Mouse (Mus musculus) hindbrain, embryonic 14.5 days (tissue): ENCODE results near the gene Prep. TPM values are rescaled to one million over a fixed set of nuclear protein-coding genes. Genes with fewer than 3 reads are reported as not detected.

Experiments used
- ATAC-seq: fragments of 200-750 bp; cut with Nextera tagmentation; 2 replicates; pipeline ENCODE4 v1.8.0; 2017; ENCODE audit warnings: moderate number of reproducible peaks, mild to moderate bottlenecking, moderate TSS enrichment, moderate library complexity; ENCODE audit not compliant: low FRiP score
- DNase-seq: peaks from one replicate; pipeline ENCODE4 v3.0.0-alpha.2; 2015; ENCODE audit warnings: low spot score
- H3K27ac ChIP-seq: fragments of 300-500 bp; sonication (generic); 2 replicates; pipeline ENCODE4 v1.5.1; 2014; ENCODE audit warnings: mild to moderate bottlenecking, moderate library complexity
- H3K27me3 ChIP-seq: fragments of 300-500 bp; sonication (generic); 2 replicates; pipeline ENCODE4 v1.6.1; 2014; ENCODE audit warnings: mild to moderate bottlenecking, low read length, mixed read lengths; ENCODE audit not compliant: control insufficient read depth, insufficient read depth
- H3K36me3 ChIP-seq: fragments of 300-500 bp; sonication (generic); replicated peaks from 2 replicates; pipeline ENCODE4 v1.6.1; 2014; ENCODE audit not compliant: control insufficient read depth, insufficient read depth
- H3K4me1 ChIP-seq: fragments of 300-500 bp; sonication (generic); replicated peaks from 2 replicates; pipeline ENCODE4 v1.6.1; 2014; ENCODE audit warnings: antibody characterized with exemption, low read length, mixed read lengths; ENCODE audit not compliant: control insufficient read depth, insufficient read depth
- H3K4me2 ChIP-seq: fragments of 300-500 bp; sonication (generic); replicated peaks from 2 replicates; pipeline ENCODE4 v1.6.1; 2014; ENCODE audit warnings: mild to moderate bottlenecking, moderate library complexity
- H3K4me3 ChIP-seq: fragments of 300-500 bp; sonication (generic); replicated peaks from 2 replicates; pipeline ENCODE4 v1.5.1; 2014; ENCODE audit warnings: mild to moderate bottlenecking, low read length
- H3K9ac ChIP-seq: fragments of 300-500 bp; sonication (generic); 2 replicates; pipeline ENCODE4 v1.6.1; 2014
- H3K9me3 ChIP-seq: fragments of 300-500 bp; sonication (generic); 2 replicates; pipeline ENCODE4 v1.6.1; 2016; ENCODE audit warnings: low read length; ENCODE audit not compliant: control insufficient read depth
- WGBS: fragments of 180-500 bp; shearing (Covaris S2); extraction: QIAGEN DNeasy Blood & Tissue Kit; methylation state at CpG from one replicate; pipeline ENCODE4 v1.1.7; 2014; 5-methylcytosine and 5-hydroxymethylcytosine counted together
- polyA plus RNA-seq: library from polyadenylated mRNA; unstranded; fragments of >200 nt; fragmentation: Nextera tagmentation; extraction: Ambion mirVana; gene quantifications from 2 replicates; pipeline ENCODE4 v1.2.1, GENCODE M21; 2014

The Prep gene
- polyA plus RNA-seq, 1 experiment from 2014 or later, result 21.7 TPM

DNA sequence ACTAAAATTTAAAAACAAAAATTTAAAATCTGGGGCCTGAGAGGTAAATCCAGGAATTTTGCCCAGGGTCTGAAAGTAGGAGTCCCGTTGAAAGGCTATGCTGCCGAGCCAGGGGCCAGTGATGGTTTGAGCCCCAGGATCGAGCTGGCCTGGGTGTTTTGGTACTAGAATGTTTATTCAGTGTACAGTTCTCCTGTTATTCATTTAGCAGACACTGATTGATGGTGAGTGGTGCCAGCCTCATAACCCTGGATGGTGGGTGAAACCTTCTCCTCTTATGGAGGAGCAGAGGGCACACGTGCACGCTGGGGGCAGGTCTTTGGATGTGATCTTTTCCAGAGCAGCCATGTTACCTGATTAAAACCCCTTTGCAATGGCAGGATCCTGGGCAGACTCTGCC, 75.4 kb downstream of the Prep start:
- Histone ChIP-seq H3K27me3 (no peaks in the 10 kb centered on the region), H3K36me3 (no peaks in the 10 kb centered on the region), H3K27ac (no peak overlapping the region), H3K4me3 (no peak overlapping the region), H3K4me2 (no peak overlapping the region), H3K9ac (no peak overlapping the region), H3K4me1 (peaks cover 23% of the 10 kb centered on the region), H3K9me3 (no peaks in the 10 kb centered on the region)
- WGBS, result 79% methylated on average over 5 of the region's 5 CpGs
- DNase-seq, result no peak
- no peak for ATAC-seq

- Histone ChIP-seq H3K9me3 (no peaks in the 10 kb centered on the region), H3K4me1 (peaks cover 30% of the 10 kb centered on the region), H3K36me3 (0 out of 2 replicates have a peak, but pooled peaks cover 7% of the 10 kb centered on the region), H3K9ac (no peak overlapping the region), H3K27ac (no peak overlapping the region), H3K27me3 (no peaks in the 10 kb centered on the region), H3K4me3 (no peak overlapping the region), H3K4me2 (no peak overlapping the region)
- 87% methylated on average over 6 of the region's 6 CpGs for WGBS
- DNase-seq, result no peak
- no peak for ATAC-seq
Measured at GRCm38 (mm10) chr10:45144038-45144817, 77.2 kb downstream of the Prep start.

GRCm38 (mm10) chr10:45146821-45147220, 79.8 kb downstream of the Prep start:
- DNase-seq (no peak), ATAC-seq (no peak)
- Histone ChIP-seq H3K27ac (peak overlapping the region; percentile 59), H3K27me3 (no peaks in the 10 kb centered on the region), H3K4me1 (peaks cover 27% of the 10 kb centered on the region), H3K36me3 (peaks cover 20% of the 10 kb centered on the region), H3K9me3 (no peaks in the 10 kb centered on the region), H3K9ac (peak overlapping the region; percentile 40; the same call in 1 of the 2 replicates), H3K4me2 (0 out of 2 replicates have a peak overlapping the region, but pooled peaks have one; percentile 1), H3K4me3 (no peak overlapping the region)
- WGBS, result 17% methylated on average over 6 of the region's 6 CpGs

- DNase-seq, result no peak
Measured at GRCm38 (mm10) chr10:45151137-45151536, 84.1 kb downstream of the Prep start.

GRCm38 (mm10) chr10:45151771-45152692, 85.0 kb downstream of the Prep start:
- no peak for DNase-seq
- H3K9ac ChIP-seq, result no peak overlapping the region
- no peak overlapping the region for H3K4me2 ChIP-seq
- no peak overlapping the region for H3K4me3 ChIP-seq
- H3K27me3 ChIP-seq, result no peaks in the 10 kb centered on the region
- ATAC-seq, result peak; percentile 39; the same call in 1 of the 2 replicates
- peaks cover 64% of the 10 kb centered on the region for H3K36me3 ChIP-seq
- WGBS, result 75% methylated on average over 12 of the region's 12 CpGs
- peak overlapping the region; percentile 38; the same call in 1 of the 2 replicates for H3K27ac ChIP-seq
- no peaks in the 10 kb centered on the region for H3K9me3 ChIP-seq
- H3K4me1 ChIP-seq, result peaks cover 18% of the 10 kb centered on the region

More at GRCm38 (mm10) chr10:45151137-45151536, 84.1 kb downstream of the Prep start:
- Histone ChIP-seq H3K36me3 (peaks cover 56% of the 10 kb centered on the region), H3K4me3 (no peak overlapping the region), H3K9ac (no peak overlapping the region), H3K27ac (no peak overlapping the region), H3K4me1 (peaks cover 27% of the 10 kb centered on the region), H3K27me3 (no peaks in the 10 kb centered on the region), H3K4me2 (no peak overlapping the region), H3K9me3 (no peaks in the 10 kb centered on the region)
- WGBS, result 47% methylated on average over 5 of the region's 5 CpGs
- ATAC-seq, result no peak

GRCm38 (mm10) chr10:45154557-45155060, 87.6 kb downstream of the Prep start:
- Histone ChIP-seq H3K4me3 (no peak overlapping the region), H3K9ac (no peak overlapping the region), H3K9me3 (no peaks in the 10 kb centered on the region), H3K36me3 (peaks cover 80% of the 10 kb centered on the region), H3K27me3 (no peaks in the 10 kb centered on the region), H3K4me2 (no peak overlapping the region), H3K4me1 (peaks cover 7% of the 10 kb centered on the region; the same call in 1 of the 2 replicates), H3K27ac (no peak overlapping the region)
- DNase-seq (no peak), ATAC-seq (no peak)
- WGBS, result 97% methylated on average over 14 of the region's 14 CpGs

DNA sequence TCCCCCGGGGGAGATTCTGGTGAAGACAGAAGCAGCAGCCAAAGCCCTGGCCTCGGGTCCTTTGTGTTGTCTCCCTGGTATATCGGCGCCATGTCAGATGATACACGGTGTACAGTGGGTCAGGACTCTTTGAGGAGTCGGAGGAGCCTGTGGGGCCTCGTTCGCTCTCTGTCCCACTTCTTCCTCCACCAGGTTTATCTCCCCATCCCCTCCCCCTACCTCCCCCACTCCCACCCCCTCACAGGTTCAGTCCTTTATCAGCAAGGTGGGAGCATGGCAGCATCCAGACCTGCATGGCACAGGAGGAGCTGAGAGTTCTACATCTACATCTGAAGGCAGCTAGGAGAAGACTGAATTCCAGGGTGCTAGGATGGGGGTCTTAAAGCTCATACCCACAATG, 98.8 kb downstream of the Prep start:
- WGBS, result 88% methylated on average over 8 of the region's 8 CpGs
- Histone ChIP-seq H3K36me3 (no peaks in the 10 kb centered on the region; the same call in 1 of the 2 replicates), H3K9me3 (no peaks in the 10 kb centered on the region), H3K27me3 (no peaks in the 10 kb centered on the region), H3K4me3 (no peak overlapping the region), H3K4me2 (no peak overlapping the region), H3K27ac (no peak overlapping the region), H3K9ac (no peak overlapping the region), H3K4me1 (no peaks in the 10 kb centered on the region)
- ATAC-seq (no peak), DNase-seq (no peak)

GRCm38 (mm10) chr10:45173927-45174326, 106.9 kb downstream of the Prep start:
- DNase-seq (no peak), ATAC-seq (no peak)
- Histone ChIP-seq H3K4me1 (no peaks in the 10 kb centered on the region), H3K36me3 (no peaks in the 10 kb centered on the region), H3K4me3 (no peak overlapping the region), H3K27ac (no peak overlapping the region), H3K4me2 (no peak overlapping the region), H3K9ac (no peak overlapping the region), H3K9me3 (no peaks in the 10 kb centered on the region), H3K27me3 (no peaks in the 10 kb centered on the region)
- WGBS, result 89% methylated on average over 8 of the region's 8 CpGs

- ATAC-seq, result no peak
Measured at GRCm38 (mm10) chr10:45174345-45174744, 107.3 kb downstream of the Prep start.

More at GRCm38 (mm10) chr10:45174345-45174744, 107.3 kb downstream of the Prep start:
- Histone ChIP-seq H3K4me1 (no peaks in the 10 kb centered on the region), H3K27me3 (no peaks in the 10 kb centered on the region), H3K4me2 (no peak overlapping the region), H3K27ac (no peak overlapping the region), H3K4me3 (no peak overlapping the region), H3K36me3 (no peaks in the 10 kb centered on the region), H3K9me3 (no peaks in the 10 kb centered on the region), H3K9ac (no peak overlapping the region)
- 94% methylated on average over 3 of the region's 3 CpGs for WGBS
- DNase-seq, result no peak
